Mouse (Mus musculus): ENCODE data around the gene Isg20. TPM values are rescaled to one million over a fixed set of nuclear protein-coding genes. Genes with fewer than 3 reads are reported as not detected.
A peak's percentile ranks its signal among the peaks of the same experiment; 100 is the strongest.

Isg20 gene
- polyA plus RNA-seq, 1 experiment: 194 TPM

DNA sequence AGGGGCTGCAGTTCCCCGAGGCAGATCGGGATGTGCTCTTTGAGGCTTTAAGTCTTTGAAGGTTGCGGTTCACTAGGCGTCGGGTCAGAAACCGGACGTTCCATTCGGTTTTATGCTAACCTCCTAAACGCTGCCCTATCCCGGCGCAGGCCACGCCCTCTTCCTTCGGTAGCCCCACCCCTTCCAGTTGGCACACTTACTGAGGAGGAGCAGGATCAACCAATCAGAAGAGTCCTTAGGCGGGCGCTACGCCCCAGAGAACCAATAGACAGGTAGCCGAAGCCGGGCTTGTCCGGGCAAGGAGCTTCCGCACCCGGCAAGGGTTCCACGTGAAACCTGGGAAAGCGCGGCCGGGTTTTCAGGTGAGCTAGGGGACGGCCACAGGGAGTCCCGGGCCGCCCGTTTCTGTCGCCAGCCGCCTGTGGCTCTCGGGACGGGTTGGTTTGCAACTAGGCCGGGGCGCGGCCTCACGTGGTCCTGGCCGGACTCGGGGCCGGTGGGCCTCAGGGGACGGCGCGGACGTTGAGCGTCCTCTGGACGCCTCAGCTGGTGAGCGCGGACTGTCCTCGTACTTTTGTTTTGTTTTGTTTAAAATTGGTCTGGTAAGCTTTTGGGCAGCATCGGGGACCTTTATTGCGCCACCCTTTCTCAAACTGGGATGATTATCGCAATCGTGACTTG lies 17.4 kb upstream of the Isg20 start, which contains the start of gene Aen:
Gene Aen (plus strand): TSS at position 202 of the 681 bp plus-strand sequence.
- WGBS: under 1% methylated on average over 53 of the region's 53 CpGs
- no peaks in the 10 kb centered on the region for H3K27me3 ChIP-seq (ENCODE audit: control insufficient read depth, insufficient read depth, low read length)
- peak within 1 kb of the TSS; percentile 56 for H3K4me3 ChIP-seq (ENCODE audit: control insufficient read depth, insufficient read depth, low read length)
- no peak within 1 kb of the TSS for H3K27ac ChIP-seq (ENCODE audit: control insufficient read depth, insufficient read depth, low read length)
- TF ChIP-seq POLR2A (IDR thresholded peaks at IDR 0.05; ENCODE audit: control insufficient read depth, extremely low read depth, insufficient read depth, low read length, poor library complexity) (peak; percentile 51; the same call in 1 of the 2 replicates), CTCF (IDR thresholded peaks at IDR 0.05; ENCODE audit: borderline replicate concordance, control insufficient read depth, extremely low read depth, insufficient read depth, low read length, poor library complexity) (0 out of 2 replicates have a peak, but pooled peaks have one; percentile 35)
- DNase-seq: peak; percentile 100
- H3K4me1 ChIP-seq (replicated peaks; ENCODE audit: control insufficient read depth, insufficient read depth, low read length): peaks cover 8% of the 10 kb centered on the region
- H3K36me3 ChIP-seq (ENCODE audit: control insufficient read depth, insufficient read depth, low read length): no peaks in the 10 kb centered on the region

DNA sequence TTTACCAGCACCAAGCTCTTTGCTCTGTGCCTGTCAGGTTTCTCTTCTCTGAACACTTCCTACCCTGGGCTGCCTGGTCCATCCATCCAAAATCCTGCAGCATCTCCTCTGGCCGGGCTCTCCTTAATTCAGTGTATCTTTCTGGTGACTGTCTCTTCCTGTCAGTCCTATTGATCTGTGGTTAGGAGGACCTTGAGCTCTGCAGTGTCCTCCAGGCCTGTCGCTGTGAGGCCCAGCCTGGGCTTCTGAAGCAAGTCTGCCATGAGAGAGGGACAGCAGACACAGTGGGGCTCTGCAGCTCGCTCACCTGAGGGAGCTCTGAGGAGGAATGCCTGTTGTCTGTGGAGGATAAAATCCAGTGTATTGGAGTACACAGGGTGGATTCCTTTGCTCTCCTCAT lies 15.7 kb upstream of the Isg20 start:
- 98% methylated on average over 3 of the region's 3 CpGs for WGBS
- no peak for TF ChIP-seq CTCF (IDR thresholded peaks at IDR 0.05; ENCODE audit: borderline replicate concordance, control insufficient read depth, extremely low read depth, insufficient read depth, low read length, poor library complexity)
- TF ChIP-seq POLR2A (IDR thresholded peaks at IDR 0.05; ENCODE audit: control insufficient read depth, extremely low read depth, insufficient read depth, low read length, poor library complexity): no peak
- no peak overlapping the region for H3K27ac ChIP-seq (ENCODE audit: control insufficient read depth, insufficient read depth, low read length)
- peaks cover 8% of the 10 kb centered on the region for H3K4me1 ChIP-seq (replicated peaks; ENCODE audit: control insufficient read depth, insufficient read depth, low read length)
- no peaks in the 10 kb centered on the region for H3K27me3 ChIP-seq (ENCODE audit: control insufficient read depth, insufficient read depth, low read length)
- H3K4me3 ChIP-seq (ENCODE audit: control insufficient read depth, insufficient read depth, low read length): no peak overlapping the region
- H3K36me3 ChIP-seq (ENCODE audit: control insufficient read depth, insufficient read depth, low read length): peaks cover 5% of the 10 kb centered on the region
- DNase-seq: no peak

DNA sequence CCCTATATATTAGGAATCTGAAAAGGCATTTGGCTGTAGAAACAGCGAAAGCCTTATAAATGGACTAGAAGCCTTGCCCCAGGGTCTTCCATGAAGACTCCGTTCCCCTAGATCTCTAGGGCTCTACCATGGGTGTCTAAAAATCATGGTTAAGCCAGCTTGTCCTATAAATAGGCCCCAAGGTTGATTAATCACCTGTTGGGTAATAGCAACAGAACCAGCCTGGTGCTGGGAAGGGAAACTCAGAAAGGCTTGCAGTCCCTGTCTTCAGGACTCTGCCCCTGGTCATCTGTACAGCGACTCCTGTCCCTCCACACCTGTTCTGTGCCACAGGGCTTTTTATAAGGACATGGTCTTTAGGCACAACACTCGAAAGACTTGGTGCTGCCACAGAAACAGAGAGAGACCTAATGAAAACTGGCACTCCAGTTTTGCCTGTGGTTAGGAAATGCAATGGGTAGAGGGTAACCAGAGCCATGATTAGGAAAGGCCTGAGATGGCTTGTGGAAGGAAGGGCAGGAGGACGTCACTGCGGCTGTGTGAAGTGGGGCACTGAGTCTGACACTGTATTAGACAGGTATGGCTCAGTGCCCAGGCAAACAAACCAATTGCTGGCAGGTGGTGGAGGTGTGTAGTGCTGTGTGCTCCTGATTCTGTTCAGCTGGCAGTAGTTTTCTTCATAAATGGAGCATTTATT lies 9.9 kb upstream of the Isg20 start:
- no peak for DNase-seq
- no peak overlapping the region for H3K27ac ChIP-seq (ENCODE audit: control insufficient read depth, insufficient read depth, low read length)
- 98% methylated on average over 6 of the region's 6 CpGs for WGBS
- no peak overlapping the region for H3K4me3 ChIP-seq (ENCODE audit: control insufficient read depth, insufficient read depth, low read length)
- TF ChIP-seq POLR2A (IDR thresholded peaks at IDR 0.05; ENCODE audit: control insufficient read depth, extremely low read depth, insufficient read depth, low read length, poor library complexity) (no peak), CTCF (IDR thresholded peaks at IDR 0.05; ENCODE audit: borderline replicate concordance, control insufficient read depth, extremely low read depth, insufficient read depth, low read length, poor library complexity) (no peak)
- H3K4me1 ChIP-seq (replicated peaks; ENCODE audit: control insufficient read depth, insufficient read depth, low read length): no peaks in the 10 kb centered on the region
- H3K36me3 ChIP-seq (ENCODE audit: control insufficient read depth, insufficient read depth, low read length): peaks cover 14% of the 10 kb centered on the region
- H3K27me3 ChIP-seq (ENCODE audit: control insufficient read depth, insufficient read depth, low read length): no peaks in the 10 kb centered on the region

DNA sequence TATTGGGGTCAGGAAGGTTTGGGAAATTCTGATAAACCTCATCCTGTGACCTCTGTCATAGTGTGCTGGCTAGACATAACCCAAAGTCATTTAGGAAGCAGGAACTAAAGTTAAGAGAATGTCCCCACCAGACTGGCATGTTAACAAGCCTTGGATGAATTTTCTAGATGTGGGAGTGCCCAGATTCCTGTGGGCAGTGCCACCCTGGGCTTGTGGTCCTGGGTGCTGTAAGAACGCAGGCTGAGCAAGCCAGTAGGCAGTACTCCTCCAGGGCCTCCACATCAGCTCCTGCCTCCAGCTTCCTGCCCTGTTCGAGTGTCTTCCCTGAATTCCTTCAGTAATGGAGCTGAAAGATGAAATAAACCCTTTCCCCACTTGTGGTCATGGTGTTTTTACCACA lies 9.0 kb upstream of the Isg20 start:
- H3K4me3 ChIP-seq (ENCODE audit: control insufficient read depth, insufficient read depth, low read length): no peak overlapping the region
- H3K27ac ChIP-seq (ENCODE audit: control insufficient read depth, insufficient read depth, low read length): no peak overlapping the region
- TF ChIP-seq POLR2A (IDR thresholded peaks at IDR 0.05; ENCODE audit: control insufficient read depth, extremely low read depth, insufficient read depth, low read length, poor library complexity): no peak
- no peak for TF ChIP-seq CTCF (IDR thresholded peaks at IDR 0.05; ENCODE audit: borderline replicate concordance, control insufficient read depth, extremely low read depth, insufficient read depth, low read length, poor library complexity)
- no peak for DNase-seq
- H3K36me3 ChIP-seq (ENCODE audit: control insufficient read depth, insufficient read depth, low read length): peaks cover 14% of the 10 kb centered on the region
- H3K4me1 ChIP-seq (replicated peaks; ENCODE audit: control insufficient read depth, insufficient read depth, low read length): no peaks in the 10 kb centered on the region
- 75% methylated on average over 2 of the region's 2 CpGs for WGBS
- H3K27me3 ChIP-seq (ENCODE audit: control insufficient read depth, insufficient read depth, low read length): no peaks in the 10 kb centered on the region

DNA sequence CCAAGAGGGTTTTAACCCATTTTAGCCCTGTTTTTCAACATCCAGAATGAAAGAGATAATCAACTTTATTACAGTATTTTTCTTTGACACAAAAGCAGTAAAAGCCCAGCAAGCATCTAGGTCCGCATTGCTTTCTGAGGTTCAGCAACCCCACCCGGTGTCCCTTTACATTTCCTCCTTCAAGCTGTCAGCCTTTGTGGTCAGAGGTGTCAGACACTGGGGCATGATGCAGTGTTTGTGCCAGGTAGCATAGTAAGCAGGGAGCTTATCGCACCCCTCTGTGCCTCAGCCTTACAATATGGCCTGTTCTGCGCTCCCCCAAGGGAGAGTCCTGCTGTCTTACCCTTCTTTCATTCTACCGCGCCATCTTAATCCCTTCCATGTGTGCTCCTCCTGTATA lies 4.2 kb upstream of the Isg20 start:
- DNase-seq: no peak
- Histone ChIP-seq H3K36me3 (ENCODE audit: control insufficient read depth, insufficient read depth, low read length) (no peaks in the 10 kb centered on the region; the same call in 1 of the 2 replicates), H3K27ac (ENCODE audit: control insufficient read depth, insufficient read depth, low read length) (no peak overlapping the region), H3K27me3 (ENCODE audit: control insufficient read depth, insufficient read depth, low read length) (no peaks in the 10 kb centered on the region), H3K4me1 (replicated peaks; ENCODE audit: control insufficient read depth, insufficient read depth, low read length) (peaks cover 20% of the 10 kb centered on the region), H3K4me3 (ENCODE audit: control insufficient read depth, insufficient read depth, low read length) (no peak overlapping the region)
- 87% methylated on average over 6 of the region's 6 CpGs for WGBS
- TF ChIP-seq CTCF (IDR thresholded peaks at IDR 0.05; ENCODE audit: borderline replicate concordance, control insufficient read depth, extremely low read depth, insufficient read depth, low read length, poor library complexity) (no peak), POLR2A (IDR thresholded peaks at IDR 0.05; ENCODE audit: control insufficient read depth, extremely low read depth, insufficient read depth, low read length, poor library complexity) (no peak)

DNA sequence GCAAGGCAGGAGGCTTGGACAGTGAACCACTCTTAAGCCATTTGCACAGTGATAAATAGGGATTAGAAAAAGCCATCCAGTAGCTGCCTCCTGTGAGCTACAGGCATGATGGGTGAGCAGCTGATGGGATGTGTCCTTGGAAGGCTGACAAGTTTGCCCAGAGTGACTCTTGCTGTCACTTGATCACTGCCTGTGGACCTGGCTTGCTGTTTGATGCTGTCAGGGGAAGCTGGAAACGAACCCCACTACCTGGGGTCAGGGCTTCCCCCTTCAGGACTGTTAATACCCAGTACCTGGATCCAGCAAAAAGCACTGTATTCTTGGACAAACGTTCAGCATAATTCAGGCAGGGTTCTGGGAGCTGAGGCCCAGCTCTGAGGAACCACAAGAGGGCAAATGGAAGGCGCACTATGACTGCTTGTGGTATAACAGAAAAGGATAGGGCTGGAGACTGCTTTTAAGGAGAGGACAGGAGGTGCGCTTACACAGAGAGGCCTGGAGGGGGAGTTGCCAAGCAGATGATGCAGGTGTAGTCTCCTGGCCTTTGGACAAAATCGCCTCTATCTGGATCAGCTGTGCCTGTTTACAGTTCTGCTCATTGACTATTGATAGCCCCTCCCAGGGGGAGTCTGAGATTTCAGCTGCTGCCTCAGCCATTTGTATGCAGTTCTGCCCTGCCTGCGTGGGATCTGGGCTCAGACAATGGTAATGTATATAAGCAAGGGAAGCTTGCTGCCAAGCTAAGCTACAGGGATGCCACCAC lies 2.7 kb upstream of the Isg20 start:
- Histone ChIP-seq H3K4me3 (ENCODE audit: control insufficient read depth, insufficient read depth, low read length) (no peak overlapping the region), H3K27ac (ENCODE audit: control insufficient read depth, insufficient read depth, low read length) (no peak overlapping the region), H3K4me1 (replicated peaks; ENCODE audit: control insufficient read depth, insufficient read depth, low read length) (peaks cover 26% of the 10 kb centered on the region), H3K27me3 (ENCODE audit: control insufficient read depth, insufficient read depth, low read length) (no peaks in the 10 kb centered on the region), H3K36me3 (ENCODE audit: control insufficient read depth, insufficient read depth, low read length) (no peaks in the 10 kb centered on the region; the same call in 1 of the 2 replicates)
- no peak for TF ChIP-seq POLR2A (IDR thresholded peaks at IDR 0.05; ENCODE audit: control insufficient read depth, extremely low read depth, insufficient read depth, low read length, poor library complexity)
- TF ChIP-seq CTCF (IDR thresholded peaks at IDR 0.05; ENCODE audit: borderline replicate concordance, control insufficient read depth, extremely low read depth, insufficient read depth, low read length, poor library complexity): no peak
- WGBS: 74% methylated on average over 6 of the region's 6 CpGs
- DNase-seq: peak; percentile 30

All from thymus, adult 2 months (tissue).